Mouse (Mus musculus): ENCODE measurements at regions not wholly inside any gene's neighbourhood (a gene's known extent, or its start where the extent isn't known, plus 50 kb on each side); places are given as distances from the start of the nearest gene placed in this dataset.

- TF ChIP-seq CTCF (IDR thresholded peaks at IDR 0.05; ENCODE audit: low read depth) (no peak), EP300 (IDR thresholded peaks at IDR 0.05; ENCODE audit: low read depth) (no peak)
Measured at GRCm38 (mm10) chr15:41986264-41986663, 1852.1 kb downstream of the 9330182O14Rik start.

All from liver, postnatal 0 days (tissue).